Mouse (Mus musculus): ENCODE measurements around the gene Fbxo44.

The Fbxo44 gene

DNA sequence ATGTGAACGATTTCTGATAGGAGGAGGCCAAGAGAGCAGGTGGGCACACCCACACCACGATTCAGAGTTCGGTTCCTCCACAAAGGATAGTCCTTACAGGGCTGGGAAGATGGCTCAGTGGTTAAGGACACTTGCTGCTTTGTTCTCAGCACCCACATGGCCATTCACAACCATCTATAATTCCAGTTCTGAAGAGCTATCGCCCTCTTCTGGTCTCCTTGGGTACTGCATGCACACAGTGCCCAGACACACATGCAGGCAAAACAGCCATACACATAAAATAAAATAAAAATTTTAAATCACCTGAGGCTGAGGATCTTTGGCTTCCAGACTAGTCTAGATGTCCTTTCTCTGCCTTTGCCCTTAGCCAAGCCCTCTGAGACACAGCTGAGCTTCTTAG is 42.9 kb downstream of the Fbxo44 start:
- TF ChIP-seq CTCF (conservative IDR thresholded peaks at IDR 0.05; ENCODE audit: low read length) (peak; percentile 94), POU5F1 (IDR thresholded peaks at IDR 0.05; ENCODE audit: borderline replicate concordance, low read length) (no peak)
- Histone ChIP-seq H3K4me3 (replicated peaks; ENCODE audit: low read length) (no peak overlapping the region), H3K9me3 (ENCODE audit: low read length) (peaks cover 6% of the 10 kb centered on the region; the same call in 1 of the 2 replicates), H3K4me1 (replicated peaks; ENCODE audit: low read depth, low read length) (peaks cover 47% of the 10 kb centered on the region), H3K27me3 (ENCODE audit: insufficient read depth, low read length) (no peaks in the 10 kb centered on the region; the same call in 1 of the 2 replicates), H3K36me3 (ENCODE audit: insufficient read depth, low read length) (no peaks in the 10 kb centered on the region)

DNA sequence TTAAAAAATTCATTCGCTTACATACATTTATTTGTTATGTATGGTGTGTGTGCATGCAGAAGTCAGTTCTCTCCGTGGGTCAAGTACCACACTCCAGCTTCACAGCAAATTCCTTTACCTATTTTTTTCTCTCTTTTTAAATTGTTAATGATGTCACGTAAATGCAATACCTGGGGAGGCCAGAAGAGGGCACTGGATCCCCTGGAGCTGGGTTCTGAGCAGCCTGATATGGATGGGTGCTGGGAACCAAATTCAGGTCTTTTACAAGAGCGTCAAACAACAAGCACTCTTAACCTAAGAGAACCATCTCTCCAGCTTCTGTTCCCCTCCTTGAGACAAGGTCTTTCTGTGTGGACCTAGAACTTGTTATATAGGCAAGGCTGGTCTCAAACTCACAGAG is 43.6 kb downstream of the Fbxo44 start:
- no peak overlapping the region for H3K4me3 ChIP-seq (replicated peaks; ENCODE audit: low read length)
- H3K9me3 ChIP-seq (ENCODE audit: low read length) = peaks cover 6% of the 10 kb centered on the region; the same call in 1 of the 2 replicates
- no peaks in the 10 kb centered on the region; the same call in 1 of the 2 replicates for H3K27me3 ChIP-seq (ENCODE audit: insufficient read depth, low read length)
- peaks cover 47% of the 10 kb centered on the region for H3K4me1 ChIP-seq (replicated peaks; ENCODE audit: low read depth, low read length)
- TF ChIP-seq CTCF (conservative IDR thresholded peaks at IDR 0.05; ENCODE audit: low read length) (peak; percentile 50), POU5F1 (IDR thresholded peaks at IDR 0.05; ENCODE audit: borderline replicate concordance, low read length) (no peak)
- no peaks in the 10 kb centered on the region for H3K36me3 ChIP-seq (ENCODE audit: insufficient read depth, low read length)

DNA sequence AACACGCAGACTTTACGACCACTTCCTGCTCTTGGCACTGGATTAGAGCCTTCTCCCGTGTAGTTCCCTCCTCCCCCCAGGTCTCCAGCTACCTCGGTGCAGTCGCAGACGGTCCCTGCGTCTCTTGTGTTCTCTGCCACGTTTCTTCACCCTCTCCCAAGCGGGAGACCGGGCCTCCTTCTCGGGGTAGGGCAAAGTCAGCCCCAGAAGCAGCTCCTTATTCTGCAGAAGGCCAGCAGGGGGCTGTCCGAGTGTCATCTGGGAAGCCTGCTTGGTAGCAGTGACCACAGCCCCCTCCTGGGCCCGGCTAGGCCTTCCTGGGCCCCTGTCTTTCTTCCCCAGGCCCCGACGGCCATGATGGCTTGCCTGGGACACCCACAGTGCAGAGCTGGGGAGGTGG is 44.8 kb downstream of the Fbxo44 start:
- Histone ChIP-seq H3K36me3 (ENCODE audit: insufficient read depth, low read length) (no peaks in the 10 kb centered on the region), H3K4me1 (replicated peaks; ENCODE audit: low read depth, low read length) (peaks cover 35% of the 10 kb centered on the region), H3K9me3 (ENCODE audit: low read length) (peaks cover 6% of the 10 kb centered on the region; the same call in 1 of the 2 replicates), H3K4me3 (replicated peaks; ENCODE audit: low read length) (peak overlapping the region; percentile 46), H3K27me3 (ENCODE audit: insufficient read depth, low read length) (no peaks in the 10 kb centered on the region; the same call in 1 of the 2 replicates)
- TF ChIP-seq CTCF (conservative IDR thresholded peaks at IDR 0.05; ENCODE audit: low read length) = no peak; the same call in 1 of the 2 replicates
- no peak for TF ChIP-seq NANOG (IDR thresholded peaks at IDR 0.05; ENCODE audit: borderline replicate concordance, low read length)
- no peak for TF ChIP-seq POU5F1 (IDR thresholded peaks at IDR 0.05; ENCODE audit: borderline replicate concordance, low read length)

DNA sequence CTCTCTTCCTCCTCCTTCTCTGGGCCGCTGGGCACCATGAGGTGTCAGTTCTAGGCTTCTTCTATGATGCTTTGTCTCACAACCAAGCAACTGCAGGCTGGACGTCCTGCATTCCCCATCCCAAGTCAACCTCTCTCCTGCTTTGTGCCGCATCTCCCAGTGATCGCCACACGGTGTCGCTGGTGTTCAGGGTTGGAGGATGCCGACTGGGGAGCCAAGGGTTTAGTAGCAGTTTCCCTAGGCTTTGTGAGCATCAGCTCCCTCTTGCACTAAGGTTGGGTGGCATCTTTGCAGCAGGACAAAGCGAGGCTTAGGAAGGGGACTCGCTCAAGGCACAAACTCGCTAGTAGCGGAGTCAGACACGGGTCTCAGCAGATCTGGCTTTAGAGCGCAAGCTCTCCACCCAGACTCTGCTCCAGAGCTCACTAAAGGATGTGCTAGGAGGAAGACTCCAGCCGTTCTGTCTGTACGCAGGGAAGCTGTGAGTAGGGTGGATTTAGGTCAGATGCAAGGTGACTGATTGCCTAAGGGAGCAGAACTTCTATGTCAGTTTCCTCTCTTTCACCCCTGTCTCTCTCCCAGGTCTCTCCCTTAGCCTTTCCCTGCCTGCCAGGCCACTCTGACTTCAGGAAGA is 45.4 kb downstream of the Fbxo44 start:
- Histone ChIP-seq H3K4me3 (replicated peaks; ENCODE audit: low read length) (peak overlapping the region; percentile 46), H3K9me3 (ENCODE audit: low read length) (peaks cover 6% of the 10 kb centered on the region; the same call in 1 of the 2 replicates), H3K27me3 (ENCODE audit: insufficient read depth, low read length) (no peaks in the 10 kb centered on the region; the same call in 1 of the 2 replicates), H3K36me3 (ENCODE audit: insufficient read depth, low read length) (no peaks in the 10 kb centered on the region), H3K4me1 (replicated peaks; ENCODE audit: low read depth, low read length) (peaks cover 34% of the 10 kb centered on the region)
- TF ChIP-seq POU5F1 (IDR thresholded peaks at IDR 0.05; ENCODE audit: borderline replicate concordance, low read length) (no peak), CTCF (conservative IDR thresholded peaks at IDR 0.05; ENCODE audit: low read length) (peak; percentile 90)

DNA sequence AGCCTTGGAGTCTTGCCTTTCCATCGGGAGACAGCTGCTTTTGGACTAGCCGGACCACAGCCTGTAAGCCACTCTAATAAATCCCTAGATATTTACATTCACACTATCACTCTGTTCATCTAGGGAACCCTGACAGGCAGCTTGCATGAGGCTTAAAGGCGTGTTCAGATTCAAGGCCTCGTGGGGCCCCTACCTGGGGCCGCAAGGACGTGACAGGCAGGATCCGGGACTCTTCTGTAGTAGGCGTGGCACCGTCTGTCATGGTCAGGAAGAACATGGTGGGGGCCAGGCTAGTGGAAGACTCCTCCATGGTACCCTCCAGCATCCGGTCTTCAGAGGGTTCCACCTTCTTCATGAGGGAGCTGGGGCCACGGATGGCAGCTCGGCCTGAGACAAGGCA is 47.8 kb downstream of the Fbxo44 start:
- Histone ChIP-seq H3K36me3 (ENCODE audit: insufficient read depth, low read length) (no peaks in the 10 kb centered on the region), H3K9me3 (ENCODE audit: low read length) (peaks cover 6% of the 10 kb centered on the region; the same call in 1 of the 2 replicates), H3K4me3 (replicated peaks; ENCODE audit: low read length) (no peak overlapping the region), H3K4me1 (replicated peaks; ENCODE audit: low read depth, low read length) (peaks cover 47% of the 10 kb centered on the region), H3K27me3 (ENCODE audit: insufficient read depth, low read length) (peaks cover 14% of the 10 kb centered on the region)
- TF ChIP-seq CTCF (conservative IDR thresholded peaks at IDR 0.05; ENCODE audit: low read length) = no peak
- no peak for TF ChIP-seq POU5F1 (IDR thresholded peaks at IDR 0.05; ENCODE audit: borderline replicate concordance, low read length)
- TF ChIP-seq NANOG (IDR thresholded peaks at IDR 0.05; ENCODE audit: borderline replicate concordance, low read length) = no peak

DNA sequence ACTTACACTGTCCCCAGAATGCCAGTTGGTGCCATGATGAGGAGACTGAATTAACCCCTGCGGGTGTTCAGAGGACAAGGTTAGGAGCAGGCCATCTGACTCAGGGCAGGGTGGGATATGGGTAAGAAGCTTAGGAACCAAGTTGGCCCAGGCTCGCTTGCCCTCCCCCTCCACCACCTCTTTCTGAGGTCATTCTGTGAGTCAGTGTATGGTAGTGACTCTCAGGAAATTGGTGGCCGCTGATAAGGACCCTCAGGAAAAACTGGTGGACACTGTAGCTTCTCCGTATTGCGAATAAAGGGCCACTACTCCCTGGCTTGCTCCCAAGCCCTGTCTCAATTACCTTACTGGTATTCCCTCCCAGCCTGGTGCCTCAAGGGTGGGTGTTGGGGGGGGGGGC is 51.1 kb downstream of the Fbxo44 start:
- no peak for TF ChIP-seq POU5F1 (IDR thresholded peaks at IDR 0.05; ENCODE audit: borderline replicate concordance, low read length)
- no peak for TF ChIP-seq CTCF (conservative IDR thresholded peaks at IDR 0.05; ENCODE audit: low read length)
- no peak for TF ChIP-seq NANOG (IDR thresholded peaks at IDR 0.05; ENCODE audit: borderline replicate concordance, low read length)
- Histone ChIP-seq H3K36me3 (ENCODE audit: insufficient read depth, low read length) (no peaks in the 10 kb centered on the region), H3K4me3 (replicated peaks; ENCODE audit: low read length) (no peak overlapping the region)

DNA sequence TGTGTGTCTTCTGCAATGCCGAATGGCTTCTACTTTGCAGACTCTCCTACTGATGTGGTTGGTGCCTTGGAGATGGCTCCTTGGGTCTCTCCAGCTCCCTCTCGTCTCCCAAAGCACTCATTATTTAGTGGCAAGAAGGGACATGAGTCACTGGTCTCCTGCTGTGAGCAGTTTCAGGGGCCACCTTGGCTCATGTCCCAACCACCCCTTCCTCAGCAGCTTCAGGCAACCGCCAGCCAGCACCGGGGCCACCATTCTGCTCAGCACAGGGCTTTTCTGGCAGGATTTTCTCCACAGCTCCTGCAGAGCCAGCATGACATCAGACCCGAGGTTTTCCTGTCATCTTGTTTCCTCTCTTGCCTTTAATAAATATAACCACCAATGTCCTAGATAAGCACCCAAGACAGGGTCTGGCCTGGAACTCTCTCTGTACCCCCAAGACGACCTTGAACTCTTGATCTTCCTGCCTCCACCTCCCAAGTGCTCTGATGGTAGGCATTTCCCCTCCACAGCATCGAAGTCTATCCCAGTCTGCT is 51.6 kb downstream of the Fbxo44 start:
- Histone ChIP-seq H3K36me3 (ENCODE audit: insufficient read depth, low read length) (no peaks in the 10 kb centered on the region), H3K4me3 (replicated peaks; ENCODE audit: low read length) (peak overlapping the region; percentile 61; the same call in 1 of the 2 replicates), H3K9me3 (ENCODE audit: low read length) (no peaks in the 10 kb centered on the region), H3K27me3 (ENCODE audit: insufficient read depth, low read length) (peaks cover 24% of the 10 kb centered on the region), H3K4me1 (replicated peaks; ENCODE audit: low read depth, low read length) (peaks cover 45% of the 10 kb centered on the region)
- TF ChIP-seq POU5F1 (IDR thresholded peaks at IDR 0.05; ENCODE audit: borderline replicate concordance, low read length) (no peak), NANOG (IDR thresholded peaks at IDR 0.05; ENCODE audit: borderline replicate concordance, low read length) (no peak), CTCF (conservative IDR thresholded peaks at IDR 0.05; ENCODE audit: low read length) (no peak)

More for the DNA sequence above, 51.1 kb downstream of the Fbxo44 start:
- H3K9me3 ChIP-seq (ENCODE audit: low read length) = no peaks in the 10 kb centered on the region
- peaks cover 45% of the 10 kb centered on the region for H3K4me1 ChIP-seq (replicated peaks; ENCODE audit: low read depth, low read length)
- H3K27me3 ChIP-seq (ENCODE audit: insufficient read depth, low read length) = peaks cover 24% of the 10 kb centered on the region

DNA sequence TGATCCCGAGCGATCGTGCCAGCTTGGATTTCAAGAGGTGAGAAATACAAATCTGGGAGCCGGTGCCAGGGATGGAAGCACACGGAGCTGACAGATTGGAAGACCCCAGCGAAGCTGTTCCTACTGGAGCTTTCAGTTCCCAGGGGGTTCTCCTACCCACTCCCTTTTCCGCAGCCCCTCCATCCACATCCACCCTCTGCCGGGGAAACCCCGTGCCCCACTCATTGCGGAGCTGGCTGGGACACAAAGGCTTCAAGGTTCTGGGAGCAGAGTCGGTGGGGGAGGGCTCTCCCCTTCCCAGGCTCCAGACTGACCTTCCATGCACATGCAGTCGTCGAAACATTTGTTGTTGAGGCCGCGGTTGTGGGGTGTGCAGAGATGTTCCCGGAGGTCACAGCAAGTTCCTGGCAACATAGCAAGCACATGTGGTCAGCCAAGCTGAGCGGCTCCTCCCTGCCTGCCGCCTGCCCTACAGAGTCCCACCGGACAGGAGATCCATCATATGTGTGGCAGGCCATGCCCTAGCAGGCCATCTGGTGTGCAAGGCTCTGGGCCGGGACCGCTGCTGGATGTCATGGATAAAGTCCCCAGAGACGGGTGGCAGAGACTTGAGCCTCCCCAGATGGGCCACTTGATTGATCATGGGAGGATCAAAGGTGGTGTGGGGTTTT is 52.5 kb downstream of the Fbxo44 start:
- H3K36me3 ChIP-seq (ENCODE audit: insufficient read depth, low read length) = no peaks in the 10 kb centered on the region
- H3K4me3 ChIP-seq (replicated peaks; ENCODE audit: low read length) = peak overlapping the region; percentile 61
- H3K27me3 ChIP-seq (ENCODE audit: insufficient read depth, low read length) = peaks cover 24% of the 10 kb centered on the region
- no peak for TF ChIP-seq POU5F1 (IDR thresholded peaks at IDR 0.05; ENCODE audit: borderline replicate concordance, low read length)
- no peak for TF ChIP-seq NANOG (IDR thresholded peaks at IDR 0.05; ENCODE audit: borderline replicate concordance, low read length)
- no peak for TF ChIP-seq CTCF (conservative IDR thresholded peaks at IDR 0.05; ENCODE audit: low read length)
- H3K9me3 ChIP-seq (ENCODE audit: low read length) = no peaks in the 10 kb centered on the region
- peaks cover 41% of the 10 kb centered on the region for H3K4me1 ChIP-seq (replicated peaks; ENCODE audit: low read depth, low read length)
